ENCODE assay signal across 2 mouse cellular contexts in genomic region chr11:70701221-70701955, GRCm38 (mm10).
TF ChIP-seq lines count a peak whose summit lies in the region.

No protein-coding gene starts in this region.

TF ChIP-seq in CH12.LX, 34 proteins besides CTCF, POLR2A, EP300 and RAD21:
- TF ChIP-seq MAFK (IDR thresholded peaks at IDR 0.05; ENCODE audit: insufficient replicate concordance, low read length) = no peak
- no peak for TF ChIP-seq JUN (IDR thresholded peaks at IDR 0.05; ENCODE audit: insufficient read depth, low read depth, low read length)
- no peak for TF ChIP-seq JUND (conservative IDR thresholded peaks at IDR 0.05; ENCODE audit: low read depth, low read length)
- no peak for TF ChIP-seq UBTF (IDR thresholded peaks at IDR 0.05; ENCODE audit: low read depth, low read length)
- no peak for TF ChIP-seq KAT2A (IDR thresholded peaks at IDR 0.05; ENCODE audit: insufficient replicate concordance, low read length)
- TF ChIP-seq GABPA (IDR thresholded peaks at IDR 0.05; ENCODE audit: insufficient replicate concordance, low read depth, low read length) = no peak
- TF ChIP-seq MAZ (IDR thresholded peaks at IDR 0.05; ENCODE audit: low read depth, low read length) = no peak
- no peak for TF ChIP-seq BHLHE40 (IDR thresholded peaks at IDR 0.05; ENCODE audit: low read depth, low read length)
- TF ChIP-seq IRF4 (IDR thresholded peaks at IDR 0.05; ENCODE audit: low read depth, low read length) = no peak
- no peak for TF ChIP-seq MYC (IDR thresholded peaks at IDR 0.05; ENCODE audit: low read depth, low read length)
- TF ChIP-seq USF1 (IDR thresholded peaks at IDR 0.05; ENCODE audit: low read depth, low read length) = no peak
- TF ChIP-seq ZC3H11A (IDR thresholded peaks at IDR 0.05; ENCODE audit: low read depth, low read length) = no peak
- no peak for TF ChIP-seq RCOR1 (conservative IDR thresholded peaks at IDR 0.05; ENCODE audit: low read depth, low read length)
- no peak for TF ChIP-seq TCF12 (IDR thresholded peaks at IDR 0.05; ENCODE audit: low read depth, low read length)
- no peak for TF ChIP-seq PAX5 (IDR thresholded peaks at IDR 0.05; ENCODE audit: low read length)
- no peak for TF ChIP-seq MEF2A (IDR thresholded peaks at IDR 0.05; ENCODE audit: borderline replicate concordance, low read depth, low read length)
- no peak for TF ChIP-seq SIN3A (IDR thresholded peaks at IDR 0.05; ENCODE audit: low read length)
- TF ChIP-seq ZKSCAN1 (IDR thresholded peaks at IDR 0.05; ENCODE audit: borderline replicate concordance, low read depth, low read length) = no peak

TF ChIP-seq in ES-E14, 5 proteins besides CTCF, POLR2A, EP300 and RAD21:
- TF ChIP-seq CHD2 (IDR thresholded peaks at IDR 0.05; ENCODE audit: low read depth, low read length) = no peak
- no peak for TF ChIP-seq MAFK (IDR thresholded peaks at IDR 0.05; ENCODE audit: insufficient read depth, low read depth, low read length)
- TF ChIP-seq HCFC1 (IDR thresholded peaks at IDR 0.05; ENCODE audit: borderline replicate concordance, insufficient read depth, low read length) = no peak
- TF ChIP-seq ZC3H11A (IDR thresholded peaks at IDR 0.05; ENCODE audit: borderline replicate concordance, low read depth, low read length) = no peak
- no peak for TF ChIP-seq ZNF384 (IDR thresholded peaks at IDR 0.05; ENCODE audit: low read depth, low read length)
